Mouse (Mus musculus): ENCODE measurements around the gene Rfx2. TPM values are rescaled to one million over a fixed set of nuclear protein-coding genes. Genes with fewer than 3 reads are reported as not detected.

Rfx2 gene
- polyA plus RNA-seq, 1 experiment from 2014 or later: 3.7 TPM

GRCm38 (mm10) chr17:56729151-56729550 is 101.7 kb downstream of the Rfx2 start:
- no peak overlapping the region for H3K4me2 ChIP-seq (ENCODE audit: low read length)
- no peak overlapping the region for H3K27ac ChIP-seq (ENCODE audit: low read length)
- no peaks in the 10 kb centered on the region for H3K27me3 ChIP-seq (replicated peaks; ENCODE audit: control insufficient read depth, insufficient read depth, low read length)
- no peaks in the 10 kb centered on the region for H3K36me3 ChIP-seq (ENCODE audit: control insufficient read depth, insufficient read depth)
- no peaks in the 10 kb centered on the region; the same call in 1 of the 2 replicates for H3K9me3 ChIP-seq (ENCODE audit: control insufficient read depth, low read length)
- H3K9ac ChIP-seq (replicated peaks; ENCODE audit: low read depth, low read length): no peak overlapping the region
- no peak for ATAC-seq
- 35% methylated on average over 6 of the region's 6 CpGs for WGBS
- no peak overlapping the region for H3K4me3 ChIP-seq (replicated peaks; ENCODE audit: low read length)
- H3K4me1 ChIP-seq (replicated peaks; ENCODE audit: control insufficient read depth, insufficient read depth, low read length): peaks cover 5% of the 10 kb centered on the region; the same call in 1 of the 2 replicates

DNA sequence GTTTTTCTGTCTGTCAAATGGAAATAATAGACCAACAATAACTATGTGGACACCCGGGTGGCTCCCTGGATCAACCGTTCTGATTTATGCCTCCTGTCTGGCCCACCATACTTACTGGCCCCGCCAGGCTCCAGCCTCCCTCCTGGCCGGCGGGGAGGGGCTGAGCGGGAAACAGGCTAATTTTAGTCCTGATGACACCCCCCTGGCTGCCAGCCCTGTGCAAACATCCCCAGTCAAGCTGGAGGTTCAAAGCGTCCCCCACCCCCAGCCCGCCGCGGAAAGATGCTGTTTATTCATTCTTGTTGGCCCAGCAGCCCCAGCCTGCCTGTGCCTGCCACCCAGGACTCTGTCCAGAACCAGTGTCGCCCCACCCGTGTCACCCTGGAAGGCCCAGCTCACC is 102.7 kb downstream of the Rfx2 start:
- Histone ChIP-seq H3K4me2 (ENCODE audit: low read length) (no peak overlapping the region), H3K4me3 (replicated peaks; ENCODE audit: low read length) (no peak overlapping the region), H3K9ac (replicated peaks; ENCODE audit: low read depth, low read length) (no peak overlapping the region), H3K4me1 (replicated peaks; ENCODE audit: control insufficient read depth, insufficient read depth, low read length) (peaks cover 5% of the 10 kb centered on the region; the same call in 1 of the 2 replicates), H3K27ac (ENCODE audit: low read length) (no peak overlapping the region), H3K9me3 (ENCODE audit: control insufficient read depth, low read length) (no peaks in the 10 kb centered on the region; the same call in 1 of the 2 replicates), H3K27me3 (replicated peaks; ENCODE audit: control insufficient read depth, insufficient read depth, low read length) (no peaks in the 10 kb centered on the region), H3K36me3 (ENCODE audit: control insufficient read depth, insufficient read depth) (no peaks in the 10 kb centered on the region)
- ATAC-seq: no peak
- WGBS: 43% methylated on average over 12 of the region's 12 CpGs

DNA sequence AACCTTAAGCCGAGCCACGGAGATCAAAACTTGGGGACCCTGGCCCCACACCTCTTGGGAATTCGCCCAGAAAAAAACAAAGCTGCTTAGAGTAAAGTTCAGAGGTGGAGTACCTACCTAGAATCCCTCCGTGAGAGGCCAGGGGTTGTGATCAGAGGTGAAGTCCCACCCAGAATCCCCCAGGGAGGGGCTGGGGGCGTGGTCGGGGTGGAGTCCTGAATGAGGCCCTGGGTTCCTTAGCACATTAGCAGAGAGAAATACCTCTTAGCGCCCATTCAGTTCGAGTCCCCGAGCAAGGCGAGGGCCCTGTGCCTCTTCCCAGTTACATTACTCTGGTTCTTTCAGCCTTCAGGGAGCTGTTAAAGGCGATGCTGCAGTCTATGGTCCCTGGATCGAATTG is 103.2 kb downstream of the Rfx2 start:
- 11% methylated on average over 12 of the region's 12 CpGs for WGBS
- no peak overlapping the region for H3K27ac ChIP-seq (ENCODE audit: low read length)
- H3K9ac ChIP-seq (replicated peaks; ENCODE audit: low read depth, low read length): no peak overlapping the region
- H3K9me3 ChIP-seq (ENCODE audit: control insufficient read depth, low read length): no peaks in the 10 kb centered on the region; the same call in 1 of the 2 replicates
- peaks cover 5% of the 10 kb centered on the region; the same call in 1 of the 2 replicates for H3K4me1 ChIP-seq (replicated peaks; ENCODE audit: control insufficient read depth, insufficient read depth, low read length)
- no peak overlapping the region for H3K4me2 ChIP-seq (ENCODE audit: low read length)
- no peaks in the 10 kb centered on the region for H3K27me3 ChIP-seq (replicated peaks; ENCODE audit: control insufficient read depth, insufficient read depth, low read length)
- H3K4me3 ChIP-seq (replicated peaks; ENCODE audit: low read length): no peak overlapping the region
- no peak for ATAC-seq
- H3K36me3 ChIP-seq (ENCODE audit: control insufficient read depth, insufficient read depth): 0 out of 2 replicates have a peak, but pooled peaks cover 2% of the 10 kb centered on the region

GRCm38 (mm10) chr17:56727029-56727649 is 103.7 kb downstream of the Rfx2 start:
- H3K27ac ChIP-seq (ENCODE audit: low read length): no peak overlapping the region
- 0 out of 2 replicates have a peak, but pooled peaks cover 3% of the 10 kb centered on the region for H3K36me3 ChIP-seq (ENCODE audit: control insufficient read depth, insufficient read depth)
- no peak overlapping the region for H3K4me2 ChIP-seq (ENCODE audit: low read length)
- H3K27me3 ChIP-seq (replicated peaks; ENCODE audit: control insufficient read depth, insufficient read depth, low read length): no peaks in the 10 kb centered on the region
- H3K4me1 ChIP-seq (replicated peaks; ENCODE audit: control insufficient read depth, insufficient read depth, low read length): peaks cover 5% of the 10 kb centered on the region; the same call in 1 of the 2 replicates
- H3K9ac ChIP-seq (replicated peaks; ENCODE audit: low read depth, low read length): no peak overlapping the region
- H3K9me3 ChIP-seq (ENCODE audit: control insufficient read depth, low read length): no peaks in the 10 kb centered on the region; the same call in 1 of the 2 replicates
- ATAC-seq: no peak
- no peak overlapping the region for H3K4me3 ChIP-seq (replicated peaks; ENCODE audit: low read length)
- 8% methylated on average over 7 of the region's 7 CpGs for WGBS

Other genes with a start within 250 kb of the Rfx2 start
- gene Safb2, start 246.4 kb downstream of the Rfx2 start, polyA plus RNA-seq (2015; fragmentation: Nextera tagmentation; extraction: Ambion mirVana): 72.9 and 85.4 TPM in 2 replicates
- 121 and 133 TPM in 2 replicates for gene Safb, start 246.2 kb downstream of the Rfx2 start, polyA plus RNA-seq (2015; fragmentation: Nextera tagmentation; extraction: Ambion mirVana)
- gene 2410015M20Rik, start 221.2 kb downstream of the Rfx2 start, polyA plus RNA-seq (2015; fragmentation: Nextera tagmentation; extraction: Ambion mirVana): 167 and 179 TPM in 2 replicates
- 921 and 1,031 TPM in 2 replicates for gene Rpl36, start 217.6 kb downstream of the Rfx2 start, polyA plus RNA-seq (2015; fragmentation: Nextera tagmentation; extraction: Ambion mirVana)
- gene Lonp1, start 204.1 kb downstream of the Rfx2 start, polyA plus RNA-seq (2015; fragmentation: Nextera tagmentation; extraction: Ambion mirVana): 48.2 and 48.6 TPM in 2 replicates
- 1.0 and 1.5 TPM in 2 replicates for gene Catsperd, start 202.9 kb downstream of the Rfx2 start, polyA plus RNA-seq (2015; fragmentation: Nextera tagmentation; extraction: Ambion mirVana)
- gene Ranbp3, start 157.7 kb downstream of the Rfx2 start, polyA plus RNA-seq (2015; fragmentation: Nextera tagmentation; extraction: Ambion mirVana): 114 and 120 TPM in 2 replicates
- gene Ndufa11, start 113.2 kb downstream of the Rfx2 start, polyA plus RNA-seq (2015; fragmentation: Nextera tagmentation; extraction: Ambion mirVana): 377 and 426 TPM in 2 replicates
- gene Vmac, start 113.0 kb downstream of the Rfx2 start, polyA plus RNA-seq (2015; fragmentation: Nextera tagmentation; extraction: Ambion mirVana): 20.6 and 21.8 TPM in 2 replicates
- gene Nrtn, start 73.5 kb downstream of the Rfx2 start, polyA plus RNA-seq (2015; fragmentation: Nextera tagmentation; extraction: Ambion mirVana): 0.73 and 0.84 TPM in 2 replicates
- 73.5 and 90.4 TPM in 2 replicates for gene Dus3l, start 66.3 kb downstream of the Rfx2 start, polyA plus RNA-seq (2015; fragmentation: Nextera tagmentation; extraction: Ambion mirVana)
- gene Prr22, start 60.8 kb downstream of the Rfx2 start, polyA plus RNA-seq (2015; fragmentation: Nextera tagmentation; extraction: Ambion mirVana): 0.96 and 1.0 TPM in 2 replicates
- not detected in 2 replicates for gene Acsbg2, start 43.4 kb upstream of the Rfx2 start, polyA plus RNA-seq (2015; fragmentation: Nextera tagmentation; extraction: Ambion mirVana)
- 0.50 and 0.65 TPM in 2 replicates for gene 1700061G19Rik, start 44.5 kb upstream of the Rfx2 start, polyA plus RNA-seq (2015; fragmentation: Nextera tagmentation; extraction: Ambion mirVana)
- gene Mllt1, start 104.4 kb upstream of the Rfx2 start, polyA plus RNA-seq (2015; fragmentation: Nextera tagmentation; extraction: Ambion mirVana): 86.1 and 86.7 TPM in 2 replicates
- not detected in 2 replicates for gene Acer1, start 151.1 kb upstream of the Rfx2 start, polyA plus RNA-seq (2015; fragmentation: Nextera tagmentation; extraction: Ambion mirVana)
- gene Clpp, start 159.3 kb upstream of the Rfx2 start, polyA plus RNA-seq (2015; fragmentation: Nextera tagmentation; extraction: Ambion mirVana): 153 and 178 TPM in 2 replicates
- gene Alkbh7, start 166.3 kb upstream of the Rfx2 start, polyA plus RNA-seq (2015; fragmentation: Nextera tagmentation; extraction: Ambion mirVana): 40.1 and 45.8 TPM in 2 replicates
- 0.60 and 1.0 TPM in 2 replicates for gene Pspn, start 169.0 kb upstream of the Rfx2 start, polyA plus RNA-seq (2015; fragmentation: Nextera tagmentation; extraction: Ambion mirVana)
- 84.3 and 90.1 TPM in 2 replicates for gene Gtf2f1, start 180.3 kb upstream of the Rfx2 start, polyA plus RNA-seq (2015; fragmentation: Nextera tagmentation; extraction: Ambion mirVana)
- 0.47 and 0.83 TPM in 2 replicates for gene Gm17949, start 180.5 kb upstream of the Rfx2 start, polyA plus RNA-seq (2015; fragmentation: Nextera tagmentation; extraction: Ambion mirVana)
- gene Khsrp, start 200.5 kb upstream of the Rfx2 start, polyA plus RNA-seq (2015; fragmentation: Nextera tagmentation; extraction: Ambion mirVana): 29.6 and 30.8 TPM in 2 replicates
- not detected in 2 replicates for gene Slc25a41, start 210.6 kb upstream of the Rfx2 start, polyA plus RNA-seq (2015; fragmentation: Nextera tagmentation; extraction: Ambion mirVana)
- gene Crb3, start 228.1 kb upstream of the Rfx2 start, polyA plus RNA-seq (2015; fragmentation: Nextera tagmentation; extraction: Ambion mirVana): 1.5 and 2.1 TPM in 2 replicates
- 27.8 and 33.4 TPM in 2 replicates for gene Slc25a23, start 228.8 kb upstream of the Rfx2 start, polyA plus RNA-seq (2015; fragmentation: Nextera tagmentation; extraction: Ambion mirVana)
- 2.4 and 4.2 TPM in 2 replicates for gene Dennd1c, start 247.5 kb upstream of the Rfx2 start, polyA plus RNA-seq (2015; fragmentation: Nextera tagmentation; extraction: Ambion mirVana)

Measured in forebrain, embryonic 16.5 days (tissue).